Mouse (Mus musculus): Measurements from ENCODE around the gene Krt19. TPM values are rescaled to one million over a fixed set of nuclear protein-coding genes. Genes with fewer than 3 reads are reported as not detected.

The Krt19 gene
- total and polyA plus RNA-seq, 2 experiments from 2014 or later: 6.5 to 7.0 TPM

DNA sequence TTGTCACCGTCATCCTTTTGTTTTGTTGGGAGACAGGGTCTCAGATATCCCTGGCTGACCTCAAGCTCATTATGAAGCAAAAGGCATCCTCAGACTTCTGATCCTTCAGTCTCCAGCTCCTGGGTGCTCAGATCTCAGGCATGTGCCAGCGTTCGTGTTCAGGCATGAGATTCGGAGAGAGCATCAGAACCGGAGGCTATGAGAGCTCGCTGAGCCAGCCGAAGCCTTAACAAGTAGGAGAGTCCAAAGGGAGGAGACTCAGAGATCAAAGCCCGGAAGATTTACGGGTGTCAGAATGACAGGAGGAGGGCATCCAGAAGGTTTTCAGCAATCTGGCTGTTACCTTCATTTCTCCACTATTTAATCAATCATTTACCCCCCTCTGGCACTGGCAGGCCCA is 28.3 kb upstream of the Krt19 start:
- no peak for ATAC-seq
- Histone ChIP-seq H3K9ac (no peak overlapping the region), H3K4me1 (ENCODE audit: insufficient read depth) (no peaks in the 10 kb centered on the region), H3K27me3 (ENCODE audit: insufficient read depth, low read length) (no peaks in the 10 kb centered on the region), H3K4me2 (ENCODE audit: low read depth) (no peak overlapping the region), H3K4me3 (ENCODE audit: low read depth, low read length) (no peak overlapping the region), H3K27ac (ENCODE audit: low read depth, low read length) (no peak overlapping the region), H3K9me3 (ENCODE audit: low read length) (no peaks in the 10 kb centered on the region), H3K36me3 (ENCODE audit: insufficient read depth) (no peaks in the 10 kb centered on the region)
- WGBS: 86% methylated on average over 9 of the region's 9 CpGs
- DNase-seq: no peak
- no peak for TF ChIP-seq CTCF (IDR thresholded peaks at IDR 0.05; ENCODE audit: low read depth)

DNA sequence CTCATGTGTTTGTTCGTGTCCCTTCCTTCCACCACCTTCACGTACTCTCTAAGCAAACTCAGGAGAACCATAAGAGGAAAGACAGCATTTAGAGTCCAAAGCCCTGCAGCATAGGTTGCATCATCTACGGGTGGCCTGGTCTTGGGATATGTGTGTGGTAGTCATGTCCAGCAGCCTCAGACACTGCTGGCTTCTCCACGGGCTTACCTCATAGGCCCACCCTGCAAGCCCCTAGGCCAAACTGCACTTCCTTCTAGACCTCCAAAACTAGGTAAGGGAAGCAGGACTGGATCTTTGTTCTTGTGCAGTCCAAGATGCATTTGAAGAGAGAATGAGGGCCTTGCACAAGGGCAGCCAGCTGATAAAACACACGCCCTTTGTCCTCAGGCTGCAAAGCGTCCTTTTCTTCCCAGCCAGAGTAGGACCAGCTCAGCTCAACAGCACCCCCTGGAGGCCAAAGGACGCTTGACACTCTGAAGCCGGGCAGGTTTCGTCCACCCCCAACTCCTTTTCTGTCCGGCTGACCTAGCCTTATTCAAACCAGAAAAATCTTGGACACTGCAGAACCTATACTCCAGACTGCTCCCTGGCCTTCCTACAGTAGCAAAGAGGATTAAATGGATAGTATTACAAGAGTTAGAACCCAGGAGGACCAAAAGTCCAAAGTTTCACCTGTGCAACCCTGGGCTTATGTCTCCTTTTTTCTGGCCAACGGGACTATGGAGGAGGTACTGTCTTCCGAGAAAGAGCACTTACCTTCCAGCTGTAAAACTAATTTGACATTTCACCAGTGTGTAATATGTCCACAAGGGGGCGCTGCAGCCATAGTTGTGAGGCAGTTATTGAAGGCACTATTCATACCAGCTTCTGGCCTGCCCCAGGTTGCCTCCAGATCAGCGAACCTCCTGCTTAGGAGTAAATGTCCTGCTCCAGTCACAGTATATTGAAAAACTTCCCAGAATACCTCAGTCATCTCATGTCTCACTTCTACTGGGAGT is 20.6 kb upstream of the Krt19 start:
- no peak overlapping the region for H3K27ac ChIP-seq (ENCODE audit: low read depth, low read length)
- no peaks in the 10 kb centered on the region for H3K27me3 ChIP-seq (ENCODE audit: insufficient read depth, low read length)
- DNase-seq (peak; percentile 67), ATAC-seq (peak; percentile 51)
- no peaks in the 10 kb centered on the region for H3K4me1 ChIP-seq (ENCODE audit: insufficient read depth)
- peak; percentile 76 for TF ChIP-seq CTCF (IDR thresholded peaks at IDR 0.05; ENCODE audit: low read depth)
- 32% methylated on average over 14 of the region's 14 CpGs for WGBS
- no peaks in the 10 kb centered on the region for H3K9me3 ChIP-seq (ENCODE audit: low read length)
- no peak overlapping the region for H3K9ac ChIP-seq
- no peak overlapping the region for H3K4me2 ChIP-seq (ENCODE audit: low read depth)
- H3K4me3 ChIP-seq (ENCODE audit: low read depth, low read length): no peak overlapping the region
- H3K36me3 ChIP-seq (ENCODE audit: insufficient read depth): no peaks in the 10 kb centered on the region

GRCm38 (mm10) chr11:100168071-100168470 is 19.6 kb upstream of the Krt19 start:
- WGBS: 92% methylated on average over 8 of the region's 8 CpGs
- no peaks in the 10 kb centered on the region for H3K9me3 ChIP-seq (ENCODE audit: low read length)
- H3K4me3 ChIP-seq (ENCODE audit: low read depth, low read length): no peak overlapping the region
- H3K4me1 ChIP-seq (ENCODE audit: insufficient read depth): no peaks in the 10 kb centered on the region
- H3K4me2 ChIP-seq (ENCODE audit: low read depth): no peak overlapping the region
- no peak for DNase-seq
- no peak for TF ChIP-seq CTCF (IDR thresholded peaks at IDR 0.05; ENCODE audit: low read depth)
- no peak for ATAC-seq
- H3K9ac ChIP-seq: no peak overlapping the region
- H3K27me3 ChIP-seq (ENCODE audit: insufficient read depth, low read length): no peaks in the 10 kb centered on the region
- no peak overlapping the region for H3K27ac ChIP-seq (ENCODE audit: low read depth, low read length)
- no peaks in the 10 kb centered on the region for H3K36me3 ChIP-seq (ENCODE audit: insufficient read depth)

DNA sequence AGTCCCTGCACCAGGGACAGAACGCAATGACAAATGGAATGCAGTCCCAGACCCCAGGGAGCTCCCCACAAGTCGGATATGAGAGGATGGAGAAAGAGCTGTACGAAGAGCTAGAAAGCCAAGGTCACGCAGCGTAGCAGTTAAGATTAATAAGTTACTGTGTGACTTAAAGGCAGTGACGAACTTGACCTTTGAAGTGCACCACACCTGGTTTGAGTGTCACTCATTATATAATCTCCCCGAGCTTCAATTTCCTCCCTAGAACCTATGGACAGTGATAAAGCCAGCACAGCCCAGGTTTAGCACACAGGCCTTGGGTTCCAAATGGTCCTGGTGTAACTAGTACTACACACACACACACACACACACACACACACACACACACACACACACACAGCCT is 15.9 kb upstream of the Krt19 start:
- Histone ChIP-seq H3K4me3 (ENCODE audit: low read depth, low read length) (no peak overlapping the region), H3K27ac (ENCODE audit: low read depth, low read length) (no peak overlapping the region), H3K36me3 (ENCODE audit: insufficient read depth) (no peaks in the 10 kb centered on the region), H3K9ac (no peak overlapping the region), H3K4me2 (ENCODE audit: low read depth) (no peak overlapping the region), H3K9me3 (ENCODE audit: low read length) (no peaks in the 10 kb centered on the region), H3K4me1 (ENCODE audit: insufficient read depth) (no peaks in the 10 kb centered on the region), H3K27me3 (ENCODE audit: insufficient read depth, low read length) (no peaks in the 10 kb centered on the region)
- 75% methylated on average over 7 of the region's 7 CpGs for WGBS
- TF ChIP-seq CTCF (IDR thresholded peaks at IDR 0.05; ENCODE audit: low read depth): no peak
- no peak for ATAC-seq
- no peak for DNase-seq

DNA sequence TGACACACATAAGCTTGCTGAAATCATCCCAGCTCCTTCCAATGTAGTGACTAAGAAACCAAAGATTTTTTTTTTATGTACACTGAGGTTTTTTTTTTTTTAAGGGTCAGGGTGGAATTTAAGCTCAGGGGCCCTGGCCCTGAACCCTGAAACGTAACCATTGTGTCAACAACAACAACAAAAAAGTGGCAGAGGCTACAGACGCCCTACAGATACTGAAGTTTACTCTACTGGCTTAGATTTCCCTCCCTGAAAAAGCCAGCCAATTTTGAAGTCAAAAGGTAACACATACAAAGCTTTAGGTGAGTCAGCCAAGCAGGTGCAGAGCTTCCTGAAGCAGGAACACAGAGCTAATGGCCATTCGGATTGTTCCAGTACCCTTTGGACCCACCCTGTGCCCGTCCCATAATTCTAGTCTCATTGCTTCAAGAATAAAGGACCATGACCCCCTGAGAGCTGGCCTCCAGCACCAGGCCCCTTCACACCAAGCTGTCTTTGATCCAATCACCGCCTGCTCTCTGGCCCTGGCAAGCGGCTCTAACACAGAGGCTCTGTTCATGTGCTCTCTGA is 9.5 kb upstream of the Krt19 start:
- Histone ChIP-seq H3K27me3 (ENCODE audit: insufficient read depth, low read length) (no peaks in the 10 kb centered on the region), H3K4me3 (ENCODE audit: low read depth, low read length) (no peak overlapping the region), H3K4me2 (ENCODE audit: low read depth) (no peak overlapping the region), H3K27ac (ENCODE audit: low read depth, low read length) (no peak overlapping the region), H3K36me3 (ENCODE audit: insufficient read depth) (no peaks in the 10 kb centered on the region), H3K9me3 (ENCODE audit: low read length) (no peaks in the 10 kb centered on the region), H3K9ac (no peak overlapping the region), H3K4me1 (ENCODE audit: insufficient read depth) (no peaks in the 10 kb centered on the region)
- no peak for TF ChIP-seq CTCF (IDR thresholded peaks at IDR 0.05; ENCODE audit: low read depth)
- ATAC-seq (no peak), DNase-seq (no peak)
- WGBS: 52% methylated on average over 6 of the region's 6 CpGs

DNA sequence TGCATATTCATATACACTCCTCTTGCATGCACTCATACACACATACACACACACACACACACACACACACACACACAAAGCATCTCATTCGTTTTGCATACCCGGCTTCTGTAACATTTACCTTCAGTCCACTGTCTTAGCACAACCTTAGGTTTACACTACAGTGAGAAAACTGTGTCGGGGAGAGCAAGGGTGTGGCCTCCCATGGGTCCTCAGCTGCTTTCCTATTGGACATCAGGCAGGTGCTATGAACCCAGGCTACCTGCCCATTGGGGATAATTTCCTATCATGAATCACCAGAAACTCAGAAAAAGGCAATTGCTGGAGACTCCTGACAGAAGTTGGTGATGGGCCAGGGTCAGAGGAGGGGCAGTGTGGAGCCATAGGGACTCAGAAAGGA is 8.9 kb upstream of the Krt19 start:
- WGBS: 85% methylated on average over 3 of the region's 3 CpGs
- no peak for TF ChIP-seq CTCF (IDR thresholded peaks at IDR 0.05; ENCODE audit: low read depth)

More for the DNA sequence above, 8.9 kb upstream of the Krt19 start:
- H3K27me3 ChIP-seq (ENCODE audit: insufficient read depth, low read length): no peaks in the 10 kb centered on the region
- DNase-seq: no peak
- no peak overlapping the region for H3K27ac ChIP-seq (ENCODE audit: low read depth, low read length)
- no peak overlapping the region for H3K4me3 ChIP-seq (ENCODE audit: low read depth, low read length)
- no peaks in the 10 kb centered on the region for H3K4me1 ChIP-seq (ENCODE audit: insufficient read depth)
- H3K9me3 ChIP-seq (ENCODE audit: low read length): no peaks in the 10 kb centered on the region
- no peak for ATAC-seq
- no peak overlapping the region for H3K4me2 ChIP-seq (ENCODE audit: low read depth)
- H3K9ac ChIP-seq: no peak overlapping the region
- H3K36me3 ChIP-seq (ENCODE audit: insufficient read depth): no peaks in the 10 kb centered on the region

All from forebrain, postnatal 0 days (tissue).